Mouse (Mus musculus) heart, embryonic 15.5 days (tissue): ENCODE measurements around the gene Fbxl7. TPM values are rescaled to one million over a fixed set of nuclear protein-coding genes. Genes with fewer than 3 reads are reported as not detected.
A peak's percentile ranks its signal among the peaks of the same experiment; 100 is the strongest.

Experiments used
- ATAC-seq: fragments of 200-750 bp; cut with Nextera tagmentation; replicated peaks from 2 replicates; pipeline ENCODE4 v1.8.0; 2017; ENCODE audit warnings: low read depth, moderate TSS enrichment; ENCODE audit not compliant: insufficient number of reproducible peaks, insufficient read depth, low FRiP score
- H3K27ac ChIP-seq: fragments of 300-500 bp; sonication (generic); 2 replicates; pipeline ENCODE4 v1.5.1; 2015; ENCODE audit warnings: mild to moderate bottlenecking, inconsistent platforms
- H3K27me3 ChIP-seq: fragments of 300-500 bp; sonication (generic); 2 replicates; pipeline ENCODE4 v1.6.1; 2015; ENCODE audit warnings: inconsistent platforms
- H3K36me3 ChIP-seq: fragments of 300-500 bp; sonication (generic); 2 replicates; pipeline ENCODE4 v1.6.1; 2015; ENCODE audit warnings: mild to moderate bottlenecking, inconsistent platforms
- H3K4me1 ChIP-seq: fragments of 300-500 bp; sonication (generic); replicated peaks from 2 replicates; pipeline ENCODE4 v1.6.1; 2015; ENCODE audit warnings: inconsistent platforms
- H3K4me2 ChIP-seq: fragments of 300-500 bp; sonication (generic); 2 replicates; pipeline ENCODE4 v1.6.1; 2015; ENCODE audit warnings: inconsistent platforms, mild to moderate bottlenecking, moderate library complexity
- H3K4me3 ChIP-seq: fragments of 300-500 bp; sonication (generic); 2 replicates; pipeline ENCODE4 v1.5.1; 2015; ENCODE audit warnings: mild to moderate bottlenecking, inconsistent platforms
- H3K9ac ChIP-seq: fragments of 300-500 bp; sonication (generic); 2 replicates; pipeline ENCODE4 v1.6.1; 2015; ENCODE audit warnings: mild to moderate bottlenecking, inconsistent platforms
- H3K9me3 ChIP-seq: fragments of 300-500 bp; sonication (generic); replicated peaks from 2 replicates; pipeline ENCODE4 v1.6.1; 2016; ENCODE audit warnings: inconsistent platforms
- WGBS: fragments of 180-500 bp; shearing (Covaris S2); methylation state at CpG from one replicate; pipeline ENCODE4 v1.1.7; 2015; ENCODE audit warnings: mixed read lengths; 5-methylcytosine and 5-hydroxymethylcytosine counted together
- polyA plus RNA-seq: library from polyadenylated mRNA; unstranded; fragments of >200 nt; fragmentation: Nextera tagmentation; extraction: Ambion mirVana; gene quantifications from 2 replicates; pipeline ENCODE4 v1.2.1, GENCODE M21; 2015

Gene Fbxl7
- polyA plus RNA-seq, 1 experiment from 2014 or later, result 7.7 TPM

DNA sequence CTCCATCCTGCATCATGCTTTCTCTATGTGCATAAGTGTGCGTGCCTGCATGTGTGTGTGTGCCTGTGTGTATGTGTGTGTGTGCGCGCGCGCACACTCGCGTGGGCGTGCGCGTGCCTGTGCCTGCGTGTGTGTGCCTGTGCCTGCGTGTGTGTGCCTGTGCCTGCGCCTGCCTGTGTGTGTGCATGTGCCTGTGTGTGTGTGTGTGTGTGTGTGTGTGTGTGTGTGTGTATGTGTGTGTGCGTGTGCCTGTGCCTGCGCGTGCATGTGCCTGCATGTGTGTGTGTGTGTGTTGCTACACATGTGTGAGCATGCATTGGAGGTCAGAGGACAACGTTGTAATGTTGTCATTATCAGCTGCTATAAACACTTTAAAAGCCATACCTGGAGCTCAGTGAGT is 272.1 kb downstream of the Fbxl7 start:
- peaks cover 2% of the 10 kb centered on the region for H3K4me1 ChIP-seq
- H3K9ac ChIP-seq, result no peak overlapping the region
- no peaks in the 10 kb centered on the region for H3K36me3 ChIP-seq
- 94% methylated on average over 17 of the region's 17 CpGs for WGBS
- H3K27me3 ChIP-seq, result no peaks in the 10 kb centered on the region
- H3K4me3 ChIP-seq, result no peak overlapping the region
- H3K4me2 ChIP-seq, result no peak overlapping the region
- ATAC-seq, result no peak
- H3K9me3 ChIP-seq, result no peaks in the 10 kb centered on the region
- H3K27ac ChIP-seq, result no peak overlapping the region

GRCm38 (mm10) chr15:26620279-26620678 is 275.1 kb downstream of the Fbxl7 start:
- H3K36me3 ChIP-seq, result no peaks in the 10 kb centered on the region
- H3K4me2 ChIP-seq, result no peak overlapping the region
- WGBS, result 35% methylated on average over 5 of the region's 5 CpGs
- no peak overlapping the region for H3K4me3 ChIP-seq
- no peak for ATAC-seq
- H3K27me3 ChIP-seq, result no peaks in the 10 kb centered on the region
- peaks cover 2% of the 10 kb centered on the region for H3K4me1 ChIP-seq
- H3K9me3 ChIP-seq, result no peaks in the 10 kb centered on the region
- H3K9ac ChIP-seq, result no peak overlapping the region
- H3K27ac ChIP-seq, result no peak overlapping the region

DNA sequence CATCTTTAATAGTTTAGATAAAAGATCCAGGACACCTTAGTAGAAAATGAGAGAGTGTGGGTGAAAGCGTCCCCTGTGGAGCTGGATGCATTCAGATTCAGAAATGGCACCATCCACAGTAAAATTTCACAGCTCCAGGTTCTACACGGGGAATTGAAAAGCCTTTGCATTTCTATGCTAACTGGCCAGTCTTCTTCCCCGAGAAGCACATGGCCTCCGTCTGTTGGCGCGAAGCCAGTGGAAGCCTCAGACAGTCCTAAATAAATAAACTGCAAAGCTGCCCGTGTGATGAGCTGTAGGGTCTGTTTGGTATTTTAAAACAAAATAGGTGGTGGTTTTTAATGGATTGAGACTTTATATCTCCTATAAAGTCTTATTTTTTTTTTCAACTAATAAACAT is 276.2 kb downstream of the Fbxl7 start:
- H3K4me1 ChIP-seq, result peaks cover 2% of the 10 kb centered on the region
- ATAC-seq, result no peak
- no peaks in the 10 kb centered on the region for H3K9me3 ChIP-seq
- H3K9ac ChIP-seq, result no peak overlapping the region
- WGBS, result 28% methylated on average over 7 of the region's 7 CpGs
- H3K36me3 ChIP-seq, result no peaks in the 10 kb centered on the region
- H3K27ac ChIP-seq, result no peak overlapping the region
- no peak overlapping the region for H3K4me3 ChIP-seq
- H3K27me3 ChIP-seq, result no peaks in the 10 kb centered on the region
- no peak overlapping the region for H3K4me2 ChIP-seq

DNA sequence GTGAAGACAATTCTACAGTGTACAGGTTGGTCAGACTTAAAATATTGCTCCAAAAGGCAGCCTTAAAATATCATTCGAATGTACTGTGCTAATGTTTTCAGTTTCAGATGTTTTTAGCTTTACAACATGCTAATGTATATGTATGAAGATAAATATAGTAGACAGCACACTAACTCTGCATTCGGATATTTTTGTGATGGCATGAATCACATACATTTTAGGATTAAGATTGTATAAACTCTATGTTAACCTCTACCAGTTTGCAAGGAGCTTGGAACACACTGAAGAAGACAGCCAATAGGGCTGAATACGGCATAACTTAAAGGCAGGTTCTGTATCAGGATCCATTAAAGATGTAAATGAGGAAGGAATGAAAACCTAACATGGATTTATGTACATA is 299.1 kb downstream of the Fbxl7 start:
- H3K4me1 ChIP-seq, result 0 out of 2 replicates have a peak, but pooled peaks cover 2% of the 10 kb centered on the region
- no peaks in the 10 kb centered on the region for H3K9me3 ChIP-seq
- no peaks in the 10 kb centered on the region for H3K36me3 ChIP-seq
- H3K27me3 ChIP-seq, result no peaks in the 10 kb centered on the region
- WGBS, result 80% methylated on average over 3 of the region's 3 CpGs
- no peak for ATAC-seq
- H3K9ac ChIP-seq, result no peak overlapping the region
- H3K27ac ChIP-seq, result no peak overlapping the region
- H3K4me3 ChIP-seq, result no peak overlapping the region
- H3K4me2 ChIP-seq, result no peak overlapping the region

DNA sequence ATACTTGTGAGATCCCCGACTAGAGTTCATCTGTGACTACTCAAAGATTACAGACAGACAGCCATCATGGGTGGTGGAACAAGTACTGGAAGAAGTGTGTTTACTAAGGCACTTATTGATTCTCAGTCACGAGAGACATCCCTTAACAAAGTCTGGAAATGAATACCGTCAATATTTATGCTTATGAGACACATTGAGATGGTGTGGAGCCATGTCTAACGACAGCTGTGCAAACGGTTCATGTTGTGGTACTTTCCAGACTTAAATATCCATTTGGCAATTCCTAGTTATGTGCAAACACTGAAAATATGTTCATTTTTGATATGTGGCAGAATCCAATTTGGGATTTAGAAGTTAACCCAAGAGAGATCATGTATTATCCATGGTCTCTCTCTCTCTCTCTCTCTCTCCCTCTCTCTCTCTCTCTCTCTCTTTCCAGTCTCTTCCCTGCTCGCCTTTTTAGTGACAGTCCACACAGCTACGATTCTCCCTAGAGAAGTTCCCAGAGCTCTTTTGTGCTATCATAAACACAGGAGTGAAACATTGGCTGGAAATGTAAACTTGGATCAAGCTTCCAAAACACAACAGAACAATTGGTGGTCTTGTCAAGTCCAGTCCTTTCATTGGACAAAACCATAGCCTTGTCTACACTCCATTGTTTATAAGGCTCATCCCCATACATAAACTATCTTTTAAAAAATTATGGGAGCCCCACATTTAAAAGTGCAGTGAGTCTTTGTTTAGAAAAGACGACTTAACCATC is 315.3 kb downstream of the Fbxl7 start:
- Histone ChIP-seq H3K4me2 (no peak overlapping the region), H3K27ac (no peak overlapping the region), H3K9me3 (no peaks in the 10 kb centered on the region), H3K9ac (no peak overlapping the region), H3K4me3 (no peak overlapping the region), H3K4me1 (no peaks in the 10 kb centered on the region), H3K36me3 (no peaks in the 10 kb centered on the region), H3K27me3 (no peaks in the 10 kb centered on the region)
- WGBS, result 76% methylated on average over 8 of the region's 8 CpGs
- no peak for ATAC-seq

- no peak overlapping the region for H3K9ac ChIP-seq
- H3K4me2 ChIP-seq, result no peak overlapping the region
- no peak overlapping the region for H3K4me3 ChIP-seq
- H3K36me3 ChIP-seq, result no peaks in the 10 kb centered on the region
- 82% methylated on average over 1 of the region's 1 CpGs for WGBS
- H3K4me1 ChIP-seq, result no peaks in the 10 kb centered on the region
- no peak overlapping the region for H3K27ac ChIP-seq
- no peak for ATAC-seq
- H3K27me3 ChIP-seq, result no peaks in the 10 kb centered on the region
- H3K9me3 ChIP-seq, result no peaks in the 10 kb centered on the region
Measured at GRCm38 (mm10) chr15:26578500-26578899, 316.9 kb downstream of the Fbxl7 start.

DNA sequence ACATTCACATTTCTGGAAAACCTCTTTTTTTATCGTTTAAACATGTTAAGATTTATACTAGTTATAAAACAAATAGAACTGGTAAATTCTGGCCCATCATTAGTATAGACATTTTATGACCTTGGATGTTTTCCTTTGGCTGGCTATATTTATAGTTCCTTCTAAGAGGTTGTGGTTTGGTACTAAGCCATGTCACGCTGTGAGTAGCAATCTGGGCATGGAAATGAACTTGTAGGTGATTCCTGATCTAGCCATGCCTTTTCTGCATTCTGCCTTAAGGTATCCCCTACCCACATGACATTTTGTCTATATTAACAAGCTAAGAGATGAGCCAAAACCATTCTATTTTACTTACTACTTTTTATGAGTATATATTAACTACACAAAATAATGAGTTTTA is 329.3 kb downstream of the Fbxl7 start:
- no peak overlapping the region for H3K27ac ChIP-seq
- H3K9ac ChIP-seq, result no peak overlapping the region
- WGBS, result 65% methylated on average over 2 of the region's 2 CpGs
- no peaks in the 10 kb centered on the region for H3K36me3 ChIP-seq
- H3K27me3 ChIP-seq, result no peaks in the 10 kb centered on the region
- H3K9me3 ChIP-seq, result no peaks in the 10 kb centered on the region
- no peak overlapping the region for H3K4me3 ChIP-seq
- H3K4me2 ChIP-seq, result no peak overlapping the region
- H3K4me1 ChIP-seq, result no peaks in the 10 kb centered on the region
- ATAC-seq, result no peak

GRCm38 (mm10) chr15:26553620-26554019 is 341.8 kb downstream of the Fbxl7 start:
- WGBS, result 78% methylated on average over 10 of the region's 10 CpGs

GRCm38 (mm10) chr15:26533997-26534700 is 361.2 kb downstream of the Fbxl7 start:
- WGBS, result 70% methylated on average over 3 of the region's 3 CpGs
- no peaks in the 10 kb centered on the region for H3K4me1 ChIP-seq
- H3K27me3 ChIP-seq, result no peaks in the 10 kb centered on the region
- H3K4me2 ChIP-seq, result no peak overlapping the region
- H3K9me3 ChIP-seq, result no peaks in the 10 kb centered on the region
- no peaks in the 10 kb centered on the region for H3K36me3 ChIP-seq
- no peak overlapping the region for H3K9ac ChIP-seq
- H3K27ac ChIP-seq, result no peak overlapping the region
- no peak overlapping the region for H3K4me3 ChIP-seq
- ATAC-seq, result no peak

More at GRCm38 (mm10) chr15:26553620-26554019, 341.8 kb downstream of the Fbxl7 start:
- no peak overlapping the region for H3K9ac ChIP-seq
- no peak overlapping the region for H3K4me2 ChIP-seq
- no peaks in the 10 kb centered on the region for H3K9me3 ChIP-seq
- no peak overlapping the region for H3K4me3 ChIP-seq
- H3K36me3 ChIP-seq, result no peaks in the 10 kb centered on the region
- no peak for ATAC-seq
- no peaks in the 10 kb centered on the region for H3K4me1 ChIP-seq
- H3K27me3 ChIP-seq, result no peaks in the 10 kb centered on the region
- no peak overlapping the region for H3K27ac ChIP-seq

- no peaks in the 10 kb centered on the region for H3K27me3 ChIP-seq
- no peaks in the 10 kb centered on the region for H3K36me3 ChIP-seq
- peak; percentile 80 for ATAC-seq
- H3K9ac ChIP-seq, result no peak overlapping the region
- no peak overlapping the region for H3K27ac ChIP-seq
- no peak overlapping the region for H3K4me3 ChIP-seq
- no peak overlapping the region for H3K4me2 ChIP-seq
- WGBS, result 44% methylated on average over 6 of the region's 6 CpGs
- no peaks in the 10 kb centered on the region for H3K9me3 ChIP-seq
- H3K4me1 ChIP-seq, result no peaks in the 10 kb centered on the region
Measured at GRCm38 (mm10) chr15:26519220-26519631, 376.2 kb downstream of the Fbxl7 start.

GRCm38 (mm10) chr15:26501024-26501423 is 394.4 kb downstream of the Fbxl7 start:
- Histone ChIP-seq H3K4me2 (no peak overlapping the region), H3K9ac (no peak overlapping the region), H3K9me3 (no peaks in the 10 kb centered on the region; the same call in 1 of the 2 replicates), H3K27me3 (no peaks in the 10 kb centered on the region), H3K27ac (no peak overlapping the region), H3K4me3 (no peak overlapping the region), H3K4me1 (no peaks in the 10 kb centered on the region), H3K36me3 (no peaks in the 10 kb centered on the region)
- no peak for ATAC-seq
- WGBS, result 54% methylated on average over 4 of the region's 4 CpGs
